Comparison of ENCODE assay signal across 8 mouse cellular contexts in genomic region chr14:61556289-61557147, GRCm38 (mm10). TPM values are rescaled to one million over a fixed set of nuclear protein-coding genes. Genes with fewer than 3 reads are reported as not detected.
A peak's percentile ranks its signal among the peaks of the same experiment; 100 is the strongest.
DNase-seq lines count a peak whose midpoint lies in the region; ATAC-seq lines count a peak whose summit lies in the region.

Gene Spryd7 (minus strand): TSS chr14:61556886.

- ATAC-seq in hindbrain, embryonic 13.5 days (ENCODE audit: low FRiP score): peak; percentile 99

- no peaks in the 10 kb centered on the region for H3K36me3 ChIP-seq in hindbrain, embryonic 13.5 days

- peak within 1 kb of the TSS; percentile 81 for H3K9ac ChIP-seq in hindbrain, embryonic 13.5 days

- H3K4me1 ChIP-seq in hindbrain, embryonic 13.5 days (replicated peaks): 0 out of 2 replicates have a peak, but pooled peaks cover 3% of the 10 kb centered on the region

- peak within 1 kb of the TSS; percentile 73 for H3K4me3 ChIP-seq in hindbrain, embryonic 13.5 days

- H3K4me2 ChIP-seq in hindbrain, embryonic 13.5 days: peak within 1 kb of the TSS; percentile 78

- H3K27me3 ChIP-seq in hindbrain, embryonic 13.5 days: no peaks in the 10 kb centered on the region

- peak; percentile 99 for DNase-seq in NIH3T3 (ENCODE audit: low read depth)
- DNase-seq in cerebellum, postnatal 10 days: peak; percentile 99
- DNase-seq in frontal cortex, postnatal 10 days (ENCODE audit: low spot score in 2 of 2): peak; percentile 95 to 97
- DNase-seq in layer of hippocampus, postnatal 25 days (ENCODE audit: extremely low spot score in 1 of 2, low spot score in 1 of 2): peak; percentile 92
- peak; percentile 98 for DNase-seq in lung, postnatal 25 days (ENCODE audit: low spot score)
- DNase-seq in retina, embryonic 14.5 days (ENCODE audit: low spot score): peak; percentile 100
- peak; percentile 99 for DNase-seq in thymus, postnatal 4 days

- 0% methylated on average over 72 of the region's 72 CpGs for WGBS in hindbrain, embryonic 13.5 days

- peak within 1 kb of the TSS; percentile 94 for H3K27ac ChIP-seq in hindbrain, embryonic 13.5 days

- no peaks in the 10 kb centered on the region for H3K9me3 ChIP-seq in hindbrain, embryonic 13.5 days

RNA-seq across cellular contexts. Expression of gene Spryd7, which starts in this region (rescaled TPM):
- polyA plus RNA-seq in hindbrain, embryonic 13.5 days (2015; fragmentation: Nextera tagmentation; extraction: Ambion mirVana): 39.0 and 40.9 TPM in 2 replicates
- 10 to 100 TPM; 48.4 to 48.7 TPM for total RNA-seq in layer of hippocampus, postnatal 25 days (2021)

Comparison
In these comparisons a context has a peak if more than half of its experiments do, and no peak if none do; other contexts are left out.
1. Peak in every context shown above with its lines: DNase-seq, ATAC-seq, H3K4me3 ChIP-seq and H3K27ac ChIP-seq.